Mouse (Mus musculus): ENCODE data around the gene Cd36. TPM values are rescaled to one million over a fixed set of nuclear protein-coding genes. Genes with fewer than 3 reads are reported as not detected.

Gene Cd36
- polyA plus RNA-seq, 1 experiment from 2014 or later = 2.4 TPM

DNA sequence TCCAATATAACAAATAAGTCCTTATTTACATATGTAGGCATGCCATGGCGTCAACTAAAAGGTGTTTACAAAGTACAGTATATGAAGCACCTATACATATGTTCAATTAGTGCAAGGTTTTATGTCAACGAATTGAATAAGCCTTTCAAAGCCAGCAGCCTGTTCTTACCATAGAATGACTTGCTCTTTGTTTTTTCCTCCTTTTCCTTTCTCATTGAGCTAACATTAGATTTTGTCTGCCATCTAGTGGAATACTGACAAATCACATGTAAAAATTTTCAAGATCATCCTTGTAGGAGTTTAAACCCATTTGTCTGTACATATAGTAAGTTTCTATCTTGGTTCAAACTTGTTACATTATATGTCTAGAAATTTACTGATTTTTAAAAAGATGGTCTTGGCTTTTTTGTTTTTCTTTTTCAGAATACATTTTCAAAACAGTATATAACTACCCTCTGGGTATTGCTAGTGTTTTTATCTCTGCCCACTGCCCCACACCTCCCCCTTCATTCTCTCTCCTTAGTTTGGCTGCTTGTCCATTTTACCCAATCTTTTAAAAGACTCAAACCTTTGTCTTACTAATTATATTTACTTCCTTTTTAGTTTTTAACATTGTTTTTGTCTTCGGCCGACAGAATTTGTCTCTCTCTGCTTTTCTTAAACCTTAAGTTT, 122.5 kb downstream of the Cd36 start:
- H3K9ac ChIP-seq (replicated peaks) = no peak overlapping the region
- no peak for ATAC-seq (ENCODE audit: insufficient number of reproducible peaks, insufficient read depth, low FRiP score, low TSS enrichment, low read depth)
- WGBS = 61% methylated on average over 4 of the region's 4 CpGs

GRCm38 (mm10) chr5:17753471-17754005, 135.1 kb downstream of the Cd36 start:
- Histone ChIP-seq H3K4me3 (replicated peaks) (no peak overlapping the region), H3K4me2 (no peak overlapping the region), H3K9ac (replicated peaks) (no peak overlapping the region), H3K36me3 (no peaks in the 10 kb centered on the region), H3K9me3 (no peaks in the 10 kb centered on the region), H3K27ac (no peak overlapping the region), H3K4me1 (replicated peaks) (no peaks in the 10 kb centered on the region), H3K27me3 (no peaks in the 10 kb centered on the region)
- 84% methylated on average over 7 of the region's 7 CpGs for WGBS
- no peak for ATAC-seq (ENCODE audit: insufficient number of reproducible peaks, insufficient read depth, low FRiP score, low TSS enrichment, low read depth)

More for the DNA sequence above, 122.5 kb downstream of the Cd36 start:
- Histone ChIP-seq H3K9me3 (no peaks in the 10 kb centered on the region), H3K4me1 (replicated peaks) (no peaks in the 10 kb centered on the region), H3K4me3 (replicated peaks) (no peak overlapping the region), H3K27ac (no peak overlapping the region), H3K4me2 (no peak overlapping the region), H3K36me3 (no peaks in the 10 kb centered on the region), H3K27me3 (no peaks in the 10 kb centered on the region)

- Histone ChIP-seq H3K4me3 (replicated peaks) (no peak overlapping the region), H3K4me1 (replicated peaks) (no peaks in the 10 kb centered on the region), H3K4me2 (no peak overlapping the region), H3K9me3 (no peaks in the 10 kb centered on the region), H3K36me3 (no peaks in the 10 kb centered on the region), H3K27ac (no peak overlapping the region), H3K27me3 (no peaks in the 10 kb centered on the region), H3K9ac (replicated peaks) (no peak overlapping the region)
- 73% methylated on average over 3 of the region's 3 CpGs for WGBS
- no peak for ATAC-seq (ENCODE audit: insufficient number of reproducible peaks, insufficient read depth, low FRiP score, low TSS enrichment, low read depth)
These were observed 140.3 kb downstream of the Cd36 start for GRCm38 (mm10) chr5:17748293-17748692.

- no peak for ATAC-seq (ENCODE audit: insufficient number of reproducible peaks, insufficient read depth, low FRiP score, low TSS enrichment, low read depth)
- Histone ChIP-seq H3K4me2 (no peak overlapping the region), H3K36me3 (no peaks in the 10 kb centered on the region), H3K4me3 (replicated peaks) (no peak overlapping the region), H3K27me3 (no peaks in the 10 kb centered on the region), H3K9me3 (no peaks in the 10 kb centered on the region), H3K9ac (replicated peaks) (no peak overlapping the region), H3K4me1 (replicated peaks) (no peaks in the 10 kb centered on the region), H3K27ac (no peak overlapping the region)
- WGBS = 34% methylated on average over 5 of the region's 5 CpGs
These were observed 141.5 kb downstream of the Cd36 start for GRCm38 (mm10) chr5:17747143-17747542.

- Histone ChIP-seq H3K9me3 (no peaks in the 10 kb centered on the region), H3K27ac (no peak overlapping the region), H3K4me3 (replicated peaks) (no peak overlapping the region), H3K4me1 (replicated peaks) (no peaks in the 10 kb centered on the region), H3K4me2 (no peak overlapping the region), H3K36me3 (no peaks in the 10 kb centered on the region), H3K27me3 (no peaks in the 10 kb centered on the region), H3K9ac (replicated peaks) (no peak overlapping the region)
- ATAC-seq (ENCODE audit: insufficient number of reproducible peaks, insufficient read depth, low FRiP score, low TSS enrichment, low read depth) = no peak
These were observed 142.1 kb downstream of the Cd36 start for GRCm38 (mm10) chr5:17746520-17746919.

DNA sequence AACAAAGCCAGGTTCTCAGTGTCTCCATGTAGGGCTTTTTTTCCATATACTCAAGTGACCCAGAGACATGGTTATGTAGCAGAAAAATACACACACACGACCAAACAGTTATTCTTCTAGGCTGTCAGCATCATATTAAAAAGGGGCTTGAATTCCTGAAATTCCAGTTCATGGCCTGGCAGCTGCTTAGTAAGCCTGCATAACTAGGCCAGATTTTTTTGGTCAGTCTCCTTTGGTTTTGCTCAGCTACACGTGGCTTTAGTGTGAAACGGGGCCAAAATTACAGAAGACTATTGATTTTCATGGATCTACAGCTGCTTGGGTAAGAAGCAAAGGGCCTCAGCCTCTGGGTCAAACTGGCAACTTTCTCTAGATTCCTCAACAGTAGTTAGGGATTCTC, 148.8 kb downstream of the Cd36 start:
- Histone ChIP-seq H3K9me3 (no peaks in the 10 kb centered on the region), H3K4me1 (replicated peaks) (no peaks in the 10 kb centered on the region), H3K4me3 (replicated peaks) (no peak overlapping the region), H3K27me3 (no peaks in the 10 kb centered on the region), H3K4me2 (no peak overlapping the region), H3K27ac (no peak overlapping the region), H3K36me3 (no peaks in the 10 kb centered on the region), H3K9ac (replicated peaks) (no peak overlapping the region)
- peak; percentile 66; the same call in 1 of the 2 replicates for ATAC-seq (ENCODE audit: insufficient number of reproducible peaks, insufficient read depth, low FRiP score, low TSS enrichment, low read depth)
- 42% methylated on average over 3 of the region's 3 CpGs for WGBS

Other genes with a start within 250 kb of the Cd36 start
- not detected in 2 replicates for gene Gnat3, start 73.7 kb upstream of the Cd36 start, polyA plus RNA-seq (2016; fragmentation: Nextera tagmentation; extraction: Ambion mirVana)

All from limb, embryonic 12.5 days (tissue).